Mouse (Mus musculus) embryonic facial prominence, embryonic 11.5 days (tissue): ENCODE data around the gene Polr1d. TPM values are rescaled to one million over a fixed set of nuclear protein-coding genes. Genes with fewer than 3 reads are reported as not detected.

Experiments
- ATAC-seq: fragments of 200-750 bp; cut with Nextera tagmentation; replicated peaks from 2 replicates; pipeline ENCODE4 v1.8.0; 2017; ENCODE audit warnings: low read depth; ENCODE audit not compliant: insufficient number of reproducible peaks, low FRiP score, low TSS enrichment
- DNase-seq: peaks from one replicate; pipeline ENCODE4 v3.0.0-alpha.2; 2015; ENCODE audit warnings: low spot score
- H3K27ac ChIP-seq: fragments of 300-500 bp; sonication (generic); replicated peaks from 2 replicates; pipeline ENCODE4 v1.5.1; 2014; ENCODE audit warnings: mild to moderate bottlenecking, low read depth, low read length, control low read depth
- H3K27me3 ChIP-seq: fragments of 300-500 bp; sonication (generic); 2 replicates; pipeline ENCODE4 v1.6.1; 2014; ENCODE audit warnings: mild to moderate bottlenecking, low read length, moderate library complexity, mixed read lengths; ENCODE audit not compliant: control insufficient read depth, insufficient read depth
- H3K36me3 ChIP-seq: fragments of 300-500 bp; sonication (generic); replicated peaks from 2 replicates; pipeline ENCODE4 v1.6.1; 2014; ENCODE audit warnings: low read depth, mild to moderate bottlenecking, low read length, moderate library complexity, mixed read lengths; ENCODE audit not compliant: control insufficient read depth, insufficient read depth
- H3K4me1 ChIP-seq: fragments of 300-500 bp; sonication (generic); 2 replicates; pipeline ENCODE4 v1.6.1; 2014; ENCODE audit warnings: low read length, mixed read lengths; ENCODE audit not compliant: control insufficient read depth, insufficient read depth
- H3K4me2 ChIP-seq: fragments of 300-500 bp; sonication (generic); 2 replicates; pipeline ENCODE4 v1.6.1; 2014; ENCODE audit warnings: low read depth, mild to moderate bottlenecking, control low read depth, low read length, moderate library complexity
- H3K4me3 ChIP-seq: fragments of 300-500 bp; sonication (generic); 2 replicates; pipeline ENCODE4 v1.5.1; 2014; ENCODE audit warnings: low read depth, low read length, control low read depth
- H3K9ac ChIP-seq: fragments of 300-500 bp; sonication (generic); replicated peaks from 2 replicates; pipeline ENCODE4 v1.6.1; 2014; ENCODE audit warnings: mild to moderate bottlenecking, control low read depth, low read length
- H3K9me3 ChIP-seq: fragments of 300-500 bp; sonication (generic); replicated peaks from 2 replicates; pipeline ENCODE4 v1.6.1; 2016; ENCODE audit warnings: mild to moderate bottlenecking, low read length, inconsistent platforms, mixed read lengths; ENCODE audit not compliant: control insufficient read depth
- WGBS: fragments of 180-500 bp; shearing (Covaris S2); extraction: QIAGEN DNeasy Blood & Tissue Kit; methylation state at CpG from one replicate; pipeline ENCODE4 v1.1.7; 2014; 5-methylcytosine and 5-hydroxymethylcytosine counted together
- polyA plus RNA-seq: library from polyadenylated mRNA; unstranded; fragments of >200 nt; fragmentation: Nextera tagmentation; extraction: Ambion mirVana; gene quantifications from 2 replicates; pipeline ENCODE4 v1.2.1, GENCODE M21; 2014

Polr1d gene
- polyA plus RNA-seq, 1 experiment from 2014 or later, result 124 TPM

DNA sequence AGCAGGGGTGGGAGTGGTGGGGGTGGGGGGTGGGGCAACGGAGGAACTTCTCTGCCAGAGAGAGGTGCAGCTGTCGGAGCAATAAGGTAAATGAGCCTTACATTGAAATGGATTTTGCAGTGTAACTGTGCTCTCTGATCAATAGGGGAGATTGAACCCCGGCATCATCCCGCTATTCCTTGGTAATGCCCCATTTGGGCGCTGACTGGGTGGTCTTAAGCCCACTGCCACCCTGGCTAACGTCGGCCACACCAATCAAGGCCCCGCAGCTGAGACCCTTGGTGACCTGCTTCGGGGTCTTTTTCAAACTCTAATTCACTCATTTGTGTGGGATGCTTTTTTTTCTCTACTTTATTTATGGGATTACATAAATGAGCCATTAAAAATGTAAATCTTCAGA lies 47.9 kb downstream of the Polr1d start:
- no peak for ATAC-seq
- H3K36me3 ChIP-seq, result no peaks in the 10 kb centered on the region
- H3K9me3 ChIP-seq, result no peaks in the 10 kb centered on the region
- H3K4me2 ChIP-seq, result no peak overlapping the region
- WGBS, result 56% methylated on average over 9 of the region's 9 CpGs
- no peak for DNase-seq
- no peaks in the 10 kb centered on the region for H3K27me3 ChIP-seq
- H3K9ac ChIP-seq, result no peak overlapping the region
- no peak overlapping the region for H3K27ac ChIP-seq
- H3K4me1 ChIP-seq, result no peaks in the 10 kb centered on the region
- no peak overlapping the region for H3K4me3 ChIP-seq

DNA sequence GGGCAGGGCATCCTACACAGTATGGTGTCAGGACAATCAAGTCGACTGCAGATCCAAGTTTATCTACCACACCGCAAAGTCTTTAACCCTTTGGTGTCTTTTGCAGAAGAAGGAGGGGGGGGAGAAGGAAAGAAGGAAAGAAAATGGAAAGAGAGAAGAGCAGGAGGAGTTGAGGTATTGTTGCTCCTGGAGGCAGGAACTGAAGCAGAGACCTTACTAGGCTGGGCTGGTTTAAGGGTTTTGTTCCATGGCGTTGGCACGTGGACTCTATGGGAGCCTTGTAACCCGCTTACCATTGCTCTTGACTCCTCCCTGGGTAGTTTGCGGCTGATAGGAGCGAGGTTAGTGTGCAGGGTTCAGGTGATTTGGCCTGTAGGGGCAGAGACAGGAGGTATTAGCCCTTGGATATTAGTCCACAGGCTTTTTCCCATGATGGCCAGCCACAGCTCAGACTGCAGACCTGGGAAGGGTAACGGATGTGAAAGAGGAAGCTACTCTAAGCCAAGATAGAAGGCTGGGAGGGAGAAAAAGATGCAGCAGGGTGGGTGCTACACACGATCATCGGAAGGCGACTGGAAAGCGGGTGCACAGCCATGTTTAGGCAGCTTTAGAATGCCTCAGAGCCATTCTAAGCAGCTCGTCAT lies 48.8 kb downstream of the Polr1d start:
- no peak for DNase-seq
- no peak for ATAC-seq
- Histone ChIP-seq H3K4me2 (no peak overlapping the region), H3K4me3 (no peak overlapping the region), H3K4me1 (no peaks in the 10 kb centered on the region), H3K36me3 (no peaks in the 10 kb centered on the region), H3K27me3 (no peaks in the 10 kb centered on the region), H3K27ac (no peak overlapping the region), H3K9me3 (no peaks in the 10 kb centered on the region), H3K9ac (no peak overlapping the region)
- 87% methylated on average over 13 of the region's 13 CpGs for WGBS

DNA sequence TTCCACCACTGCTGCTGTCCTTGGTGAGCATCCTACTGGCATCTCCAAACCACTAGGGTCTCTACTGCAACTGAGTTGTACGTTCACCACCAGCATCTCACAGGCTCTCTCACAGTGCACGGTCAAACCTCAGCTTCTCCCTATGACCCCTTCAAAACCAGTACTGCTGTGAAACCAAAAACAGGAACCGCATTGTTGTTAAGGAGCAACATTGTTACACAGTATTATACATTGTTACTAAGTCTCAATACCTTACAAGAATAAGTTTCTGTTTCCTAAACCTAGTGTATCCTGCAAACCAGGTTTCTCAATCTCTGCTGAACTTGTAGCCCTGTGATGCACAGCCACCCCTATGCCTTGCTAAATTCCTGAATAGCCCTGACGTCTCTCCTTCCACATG lies 51.0 kb downstream of the Polr1d start:
- Histone ChIP-seq H3K4me2 (no peak overlapping the region), H3K36me3 (no peaks in the 10 kb centered on the region), H3K27me3 (no peaks in the 10 kb centered on the region), H3K9me3 (no peaks in the 10 kb centered on the region), H3K27ac (no peak overlapping the region), H3K4me1 (no peaks in the 10 kb centered on the region), H3K9ac (no peak overlapping the region), H3K4me3 (no peak overlapping the region)
- ATAC-seq (no peak), DNase-seq (no peak)
- WGBS, result 84% methylated on average over 4 of the region's 4 CpGs

DNA sequence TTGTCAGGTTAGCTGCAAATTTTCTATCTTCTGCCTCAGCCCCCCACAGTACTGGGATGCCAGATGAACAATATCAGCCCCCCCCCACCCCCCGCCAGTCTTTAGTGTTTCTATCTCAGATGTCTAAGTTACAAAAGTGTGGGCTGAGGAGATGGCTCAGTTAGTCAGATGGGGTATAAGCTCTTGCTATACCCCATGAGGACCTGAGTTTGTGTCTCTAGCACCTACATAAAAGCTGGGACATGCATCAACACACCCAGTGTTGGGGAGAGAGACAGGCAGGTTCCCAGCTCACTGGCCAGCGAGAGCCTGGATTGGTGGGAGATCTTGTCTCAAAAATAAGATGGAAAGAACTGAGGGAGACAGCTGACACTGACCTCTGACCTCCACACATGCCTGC lies 52.6 kb downstream of the Polr1d start:
- Histone ChIP-seq H3K4me3 (no peak overlapping the region), H3K27me3 (no peaks in the 10 kb centered on the region), H3K4me1 (no peaks in the 10 kb centered on the region), H3K9ac (no peak overlapping the region), H3K27ac (no peak overlapping the region), H3K4me2 (no peak overlapping the region), H3K9me3 (no peaks in the 10 kb centered on the region), H3K36me3 (no peaks in the 10 kb centered on the region)
- no peak for ATAC-seq
- WGBS, result 80% methylated on average over 2 of the region's 2 CpGs
- no peak for DNase-seq

DNA sequence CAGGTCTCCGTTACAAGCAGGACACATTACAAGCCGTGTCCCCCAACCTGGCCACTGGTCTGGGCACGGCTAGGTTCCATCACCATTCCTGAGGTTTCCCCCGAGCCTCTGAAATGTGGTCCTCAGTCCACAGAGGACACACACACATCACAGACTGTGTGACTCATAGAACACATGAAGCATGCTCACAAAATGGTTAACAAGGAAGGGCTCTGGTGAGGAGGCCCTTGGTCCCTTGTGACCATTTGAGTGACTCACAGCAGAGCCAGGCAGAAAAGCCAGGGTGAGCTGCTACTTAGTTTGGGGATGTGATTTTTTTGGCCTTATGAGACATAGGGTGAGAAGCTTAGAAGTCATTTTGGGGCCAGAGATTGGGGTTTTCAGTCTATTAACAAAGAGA lies 55.1 kb downstream of the Polr1d start:
- Histone ChIP-seq H3K9me3 (no peaks in the 10 kb centered on the region), H3K4me3 (no peak overlapping the region), H3K4me1 (no peaks in the 10 kb centered on the region), H3K4me2 (no peak overlapping the region), H3K9ac (no peak overlapping the region), H3K36me3 (no peaks in the 10 kb centered on the region), H3K27me3 (no peaks in the 10 kb centered on the region), H3K27ac (no peak overlapping the region)
- 74% methylated on average over 4 of the region's 4 CpGs for WGBS
- DNase-seq (no peak), ATAC-seq (no peak)

DNA sequence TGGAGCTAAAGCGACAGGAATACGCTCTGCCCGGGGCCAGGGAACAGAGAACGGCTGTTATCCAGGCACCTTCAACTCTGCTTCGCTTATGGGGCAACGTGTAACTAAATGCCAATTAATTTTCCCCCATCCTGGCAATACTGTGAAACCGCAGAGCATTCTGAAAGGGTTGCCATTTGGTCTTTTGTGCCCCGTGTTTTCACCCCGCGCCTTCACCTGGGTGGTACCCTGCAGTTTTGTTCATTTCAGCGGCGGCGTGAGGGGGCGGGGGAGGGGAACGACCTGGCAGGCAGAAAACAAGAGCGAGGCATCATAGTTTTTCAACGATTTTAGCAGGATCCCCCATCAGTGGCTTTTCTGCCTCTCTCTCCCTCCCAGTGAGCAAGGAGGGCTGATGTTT lies 56.8 kb downstream of the Polr1d start:
- H3K4me2 ChIP-seq, result peak overlapping the region; percentile 24
- no peak for ATAC-seq
- no peaks in the 10 kb centered on the region for H3K4me1 ChIP-seq
- peak overlapping the region; percentile 1; the same call in 1 of the 2 replicates for H3K4me3 ChIP-seq
- no peak overlapping the region for H3K27ac ChIP-seq
- no peaks in the 10 kb centered on the region for H3K9me3 ChIP-seq
- no peaks in the 10 kb centered on the region for H3K27me3 ChIP-seq
- no peaks in the 10 kb centered on the region for H3K36me3 ChIP-seq
- peak overlapping the region; percentile 20; the same call in 1 of the 2 replicates for H3K9ac ChIP-seq
- WGBS, result 5% methylated on average over 17 of the region's 17 CpGs
- peak; percentile 54 for DNase-seq

DNA sequence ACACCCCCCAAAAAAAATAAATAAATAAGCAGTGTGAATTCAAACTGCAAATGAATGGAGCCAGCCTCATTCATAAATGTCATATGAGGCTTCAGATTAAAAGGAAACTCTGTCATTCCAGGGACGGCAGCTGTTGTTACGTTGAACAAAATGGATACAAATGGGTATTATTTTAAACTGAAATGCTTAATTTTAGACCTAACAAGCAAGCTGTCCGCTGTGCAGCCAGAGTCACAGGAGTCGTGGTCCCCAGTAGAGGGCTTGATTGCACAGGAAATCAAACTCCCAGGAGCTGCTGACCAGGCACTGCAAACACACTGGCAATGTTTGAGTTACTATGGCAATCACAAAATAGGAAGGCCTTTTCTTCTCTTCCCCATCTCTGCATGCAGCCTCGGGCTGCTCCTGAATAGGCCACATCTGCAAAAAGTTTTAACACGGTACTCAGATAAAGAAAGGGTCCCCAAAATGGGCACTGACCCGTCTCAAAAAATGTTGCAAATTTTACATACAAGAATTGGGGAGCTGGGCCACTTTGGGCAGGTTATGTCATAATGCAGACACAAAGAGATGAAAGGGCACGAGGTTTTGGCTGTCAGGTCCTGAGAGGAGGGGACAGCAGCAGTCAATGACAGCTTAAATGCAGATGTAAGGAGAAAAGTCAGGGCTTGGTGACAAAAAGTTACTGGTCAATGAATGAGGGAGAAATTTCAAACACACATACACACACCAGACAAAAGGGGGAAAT lies 57.7 kb downstream of the Polr1d start:
- no peaks in the 10 kb centered on the region for H3K9me3 ChIP-seq
- peak; percentile 60 for DNase-seq
- H3K4me2 ChIP-seq, result no peak overlapping the region
- H3K27ac ChIP-seq, result no peak overlapping the region
- no peaks in the 10 kb centered on the region for H3K4me1 ChIP-seq
- no peak overlapping the region for H3K4me3 ChIP-seq
- WGBS, result 20% methylated on average over 8 of the region's 8 CpGs
- no peaks in the 10 kb centered on the region for H3K36me3 ChIP-seq
- no peak for ATAC-seq
- H3K9ac ChIP-seq, result no peak overlapping the region
- no peaks in the 10 kb centered on the region for H3K27me3 ChIP-seq

DNA sequence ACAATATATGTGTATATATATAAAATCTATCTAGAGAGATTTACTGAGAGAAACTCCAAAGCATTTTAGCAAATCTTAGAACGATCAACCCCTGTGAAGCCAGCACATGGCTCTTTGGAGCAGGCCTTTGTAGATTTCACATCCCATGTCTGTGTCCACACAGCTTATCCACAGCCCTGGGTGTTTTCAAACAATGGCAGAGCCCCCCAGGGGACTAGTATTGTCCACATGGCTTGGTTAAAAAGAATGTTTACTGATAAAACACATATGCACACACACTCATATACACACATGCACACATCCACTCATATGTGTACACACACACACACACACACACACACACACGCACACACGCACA lies 58.2 kb downstream of the Polr1d start:
- no peak overlapping the region for H3K27ac ChIP-seq
- H3K27me3 ChIP-seq, result no peaks in the 10 kb centered on the region
- WGBS, result 90% methylated on average over 3 of the region's 3 CpGs
- H3K4me2 ChIP-seq, result no peak overlapping the region
- H3K4me1 ChIP-seq, result no peaks in the 10 kb centered on the region
- H3K9ac ChIP-seq, result no peak overlapping the region
- H3K36me3 ChIP-seq, result no peaks in the 10 kb centered on the region
- no peak overlapping the region for H3K4me3 ChIP-seq
- no peaks in the 10 kb centered on the region for H3K9me3 ChIP-seq
- DNase-seq, result no peak
- ATAC-seq, result no peak
